Mouse (Mus musculus): ENCODE results near the gene Exoc3l.
A peak's percentile ranks its signal among the peaks of the same experiment; 100 is the strongest.
"Not testable (repeated sequence)": the region's sequence is repeated elsewhere in the genome, so short reads cannot be mapped to it uniquely, and the experiment has no call there.

Exoc3l gene

DNA sequence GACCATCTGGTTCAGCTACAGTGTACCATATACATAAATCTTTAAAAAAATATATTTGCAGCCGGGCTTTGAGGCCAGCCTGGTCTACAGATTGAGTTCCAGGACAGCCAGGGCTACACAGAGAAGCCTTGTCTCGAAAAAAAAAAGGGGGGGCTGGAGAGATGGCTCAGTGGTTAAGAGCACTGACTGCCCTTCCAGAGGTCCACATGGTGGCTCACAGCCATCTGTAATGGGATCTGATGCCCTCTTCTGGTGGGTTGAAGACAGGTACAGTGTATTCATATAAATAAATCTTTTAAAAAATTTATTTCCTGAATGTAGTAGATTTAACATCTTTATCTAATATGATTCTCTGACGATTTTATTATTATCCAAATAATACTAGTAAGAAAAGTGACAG is 4.1 kb downstream of the Exoc3l start:
- DNase-seq (ENCODE audit: low read depth, low spot score), result not testable (repeated sequence)

GRCm38 (mm10) chr8:105291364-105291763 is 4.5 kb downstream of the Exoc3l start:
- DNase-seq (ENCODE audit: low read depth, low spot score), result not testable (repeated sequence)

- DNase-seq (ENCODE audit: low read depth, low spot score), result peak; percentile 87
Measured at GRCm38 (mm10) chr8:105290554-105291314, 5.2 kb downstream of the Exoc3l start.

- no peak for DNase-seq (ENCODE audit: low read depth, low spot score)
Measured at GRCm38 (mm10) chr8:105289805-105290460, 6.0 kb downstream of the Exoc3l start, which contains the start of gene 4931428F04Rik. Gene 4931428F04Rik, minus strand, starts transcription at chr8:105289864.

- peak; percentile 98 for DNase-seq (ENCODE audit: low read depth, low spot score)
Measured at GRCm38 (mm10) chr8:105288958-105289732, 6.8 kb downstream of the Exoc3l start.

GRCm38 (mm10) chr8:105288231-105288630 is 7.7 kb downstream of the Exoc3l start:
- DNase-seq (ENCODE audit: low read depth, low spot score), result no peak

DNA sequence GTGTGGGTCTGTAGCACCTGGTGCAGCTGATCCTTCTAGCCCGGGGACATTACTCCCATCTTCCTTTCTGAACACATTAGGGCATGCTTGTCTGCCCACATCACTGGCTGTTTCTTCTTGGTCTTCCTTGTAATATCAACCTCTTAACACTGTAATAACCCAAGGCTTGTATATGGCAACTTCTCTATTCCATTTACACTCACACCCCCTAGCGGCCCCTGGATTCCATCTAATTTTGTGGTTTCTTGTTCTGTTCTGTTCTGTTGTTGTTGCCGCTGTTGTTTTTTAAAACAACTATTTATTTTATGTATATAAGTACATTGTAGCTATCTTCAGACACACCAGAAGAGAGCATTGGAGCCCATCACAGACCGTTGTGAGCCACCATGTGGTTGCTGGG is 9.0 kb downstream of the Exoc3l start:
- DNase-seq (ENCODE audit: low read depth, low spot score), result no peak

- DNase-seq (ENCODE audit: low read depth, low spot score), result no peak
Measured at GRCm38 (mm10) chr8:105285514-105285913, 10.4 kb downstream of the Exoc3l start.

DNA sequence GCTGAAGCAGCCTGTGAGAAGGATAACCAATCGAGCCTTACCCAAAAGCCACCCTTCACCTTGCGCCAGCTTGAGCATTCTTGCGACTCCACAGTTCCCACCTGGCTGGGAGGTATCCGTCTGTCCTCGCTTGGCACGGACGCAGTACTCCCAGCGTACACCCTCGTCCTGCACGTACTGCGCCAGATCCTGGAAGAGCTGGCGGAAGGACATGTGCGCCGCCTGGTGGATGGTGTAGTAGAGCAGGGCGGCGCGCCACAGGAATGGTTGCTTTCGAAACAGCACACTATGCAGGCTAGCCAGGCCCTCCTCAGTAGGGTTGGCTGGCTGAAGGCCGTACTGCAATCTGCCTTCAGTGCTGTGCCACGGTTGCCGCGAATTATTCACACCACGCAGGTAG is 12.8 kb downstream of the Exoc3l start:
- DNase-seq (ENCODE audit: low read depth, low spot score), result no peak

GRCm38 (mm10) chr8:105282239-105282638 is 13.7 kb downstream of the Exoc3l start:
- no peak for DNase-seq (ENCODE audit: low read depth, low spot score)

DNA sequence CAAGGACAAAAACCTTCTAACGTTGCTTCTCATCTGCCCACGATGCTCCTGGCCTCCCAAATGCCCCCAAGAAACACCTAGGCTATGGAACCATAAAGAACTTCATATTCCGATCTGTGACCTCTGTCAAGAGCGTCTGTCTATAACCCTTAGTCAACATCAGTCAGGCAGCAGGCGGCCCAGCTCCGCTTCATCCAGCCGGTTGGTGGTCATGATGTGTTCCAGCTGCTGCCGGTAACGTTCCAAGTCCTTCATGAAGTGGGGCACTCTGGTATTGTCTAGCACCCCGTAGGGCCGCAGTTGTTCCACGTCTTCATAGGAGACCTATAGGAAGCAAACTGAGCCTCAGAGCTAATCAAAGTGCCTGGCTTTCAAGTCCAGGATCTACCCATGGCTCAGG is 14.1 kb downstream of the Exoc3l start:
- DNase-seq (ENCODE audit: low read depth, low spot score), result no peak

DNA sequence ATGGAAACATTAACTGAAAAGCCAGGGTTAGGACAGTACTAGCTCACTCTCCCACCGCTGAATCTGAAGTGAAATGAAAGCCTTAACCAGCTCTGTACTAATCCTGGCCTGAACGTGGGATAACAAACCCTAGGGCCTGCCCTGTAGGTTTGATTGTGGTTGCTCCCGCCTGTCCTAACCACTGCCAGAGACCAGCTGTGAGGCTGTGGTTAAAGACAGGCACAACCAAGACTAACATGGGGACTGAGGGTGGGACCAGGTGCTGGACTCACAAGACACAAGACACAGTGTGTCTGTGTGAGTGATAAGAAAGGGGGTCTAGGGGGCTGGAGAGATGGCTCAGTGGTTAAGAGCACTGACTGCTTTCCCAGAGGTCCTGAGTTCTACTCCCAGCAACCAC is 15.3 kb downstream of the Exoc3l start:
- DNase-seq (ENCODE audit: low read depth, low spot score), result no peak

DNA sequence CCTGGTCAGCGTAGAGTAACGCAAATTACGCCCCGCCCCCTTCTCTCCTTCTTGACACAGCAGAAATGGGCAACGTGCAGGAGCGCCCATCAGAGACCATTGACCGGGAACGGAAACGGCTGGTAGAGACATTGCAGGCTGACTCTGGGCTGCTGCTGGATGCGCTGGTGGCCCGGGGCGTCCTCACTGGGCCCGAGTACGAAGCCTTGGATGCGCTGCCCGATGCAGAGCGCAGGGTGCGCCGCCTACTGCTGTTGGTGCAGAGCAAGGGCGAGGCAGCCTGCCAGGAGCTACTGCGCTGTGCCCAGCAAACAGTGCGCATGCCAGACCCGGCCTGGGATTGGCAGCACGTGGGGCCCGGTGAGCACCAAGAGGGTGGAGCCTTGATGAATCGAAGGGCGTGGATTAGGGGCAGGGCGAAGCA is 17.0 kb downstream of the Exoc3l start:
- DNase-seq (ENCODE audit: low read depth, low spot score), result no peak

DNA sequence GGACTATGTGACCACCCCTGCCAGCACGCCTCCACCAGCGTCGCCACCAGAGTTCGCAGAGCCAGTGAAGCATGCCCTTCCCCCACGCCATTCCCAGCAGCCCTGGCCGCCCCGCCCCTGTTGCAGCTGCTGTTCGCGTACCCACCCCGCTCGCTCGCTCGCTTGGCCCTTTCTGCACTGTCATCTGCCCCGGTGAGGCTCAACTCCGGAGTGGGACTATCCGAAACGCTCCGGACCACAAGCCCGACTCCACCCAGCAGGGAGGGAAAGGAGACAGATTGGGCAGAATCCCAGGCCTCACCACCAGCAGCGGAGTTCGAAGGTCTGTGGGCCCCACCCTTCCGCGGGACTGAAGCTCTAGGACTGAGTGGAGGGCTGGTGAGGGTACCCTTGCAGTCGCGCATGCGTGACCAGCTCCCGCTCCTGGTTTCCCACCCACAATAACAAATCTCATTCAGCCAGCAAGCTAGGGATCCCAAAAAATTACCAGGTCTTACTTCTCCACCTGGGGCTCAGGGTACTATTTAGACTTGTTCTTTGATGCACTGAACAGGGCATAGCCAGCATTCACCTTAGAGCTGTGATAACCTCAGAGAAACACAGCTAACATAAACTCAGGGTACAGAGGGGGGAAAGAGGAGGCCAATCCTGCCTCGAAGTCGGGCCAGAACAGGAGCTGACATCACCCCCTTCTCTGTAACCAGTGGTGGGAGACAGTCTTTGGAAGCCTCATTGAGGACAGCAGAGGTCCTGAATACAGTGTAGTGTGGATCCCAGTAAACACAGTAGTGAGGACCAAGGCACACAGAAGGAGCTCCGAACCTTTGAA is 19.4 kb downstream of the Exoc3l start:
- no peak for DNase-seq (ENCODE audit: low read depth, low spot score)

DNA sequence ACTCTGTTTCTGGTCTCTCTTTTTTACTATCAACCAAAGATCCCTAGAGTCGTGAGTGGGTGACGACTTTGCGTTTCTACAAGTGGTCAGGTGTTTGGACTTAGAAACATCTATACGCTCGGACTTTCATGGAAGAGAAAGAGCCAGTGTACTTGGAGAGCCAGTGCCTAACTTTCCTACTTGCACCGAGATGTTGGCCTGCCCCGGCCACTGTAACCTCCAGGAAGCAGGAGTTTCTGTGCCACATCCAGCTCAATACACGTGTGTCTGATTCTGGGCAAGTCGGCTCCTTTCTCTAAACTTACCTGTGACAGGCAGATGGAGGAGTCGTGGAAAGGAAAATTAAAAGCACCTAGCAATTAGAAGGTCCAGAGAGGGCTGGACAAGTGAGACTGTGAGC is 20.1 kb downstream of the Exoc3l start, which contains the start of gene Nol3:
Gene Nol3 (plus strand): TSS at position 301 of the 400 bp plus-strand sequence.
- no peak for DNase-seq (ENCODE audit: low read depth, low spot score)

GRCm38 (mm10) chr8:105275387-105275786 is 20.5 kb downstream of the Exoc3l start:
- no peak for DNase-seq (ENCODE audit: low read depth, low spot score)

- no peak for DNase-seq (ENCODE audit: low read depth, low spot score)
Measured at GRCm38 (mm10) chr8:105270916-105271186, 25.1 kb downstream of the Exoc3l start.

GRCm38 (mm10) chr8:105270101-105270915 is 25.6 kb downstream of the Exoc3l start:
- DNase-seq (ENCODE audit: low read depth, low spot score), result no peak

GRCm38 (mm10) chr8:105269461-105269947 is 26.4 kb downstream of the Exoc3l start, which contains the start of gene Hsf4:
Gene Hsf4, plus strand, starts transcription at chr8:105269801.
- DNase-seq (ENCODE audit: low read depth, low spot score), result no peak

DNA sequence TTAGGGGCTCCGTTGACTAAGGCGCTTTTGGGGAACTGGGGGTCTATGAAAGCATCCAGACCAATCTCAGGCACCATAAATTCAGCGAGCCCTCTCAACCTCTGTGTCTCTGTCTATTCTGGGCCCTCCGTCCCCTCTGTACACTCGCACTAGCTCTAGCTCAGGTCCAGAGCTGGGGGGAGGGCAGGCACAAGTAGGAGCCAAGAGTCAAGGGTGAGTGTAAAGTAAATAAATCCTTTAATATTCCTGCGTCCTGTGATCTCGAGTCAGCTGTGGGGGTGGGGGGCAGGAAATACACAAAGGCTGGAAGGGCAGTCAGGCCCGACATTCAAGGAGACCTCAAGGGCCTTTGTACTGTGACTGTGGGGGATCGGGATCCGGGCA is 26.8 kb downstream of the Exoc3l start:
- DNase-seq (ENCODE audit: low read depth, low spot score), result no peak
